Mouse (Mus musculus) ES-Bruce4 (cell line): Measurements from ENCODE around the gene Zfp36.

Source experiments
- CTCF ChIP-seq: IDR thresholded peaks from one replicate; pipeline ENCODE4 v1.8.1; 2011; ENCODE audit warnings: low read depth, low read length
- EP300 ChIP-seq: IDR thresholded peaks from 2 replicates; pipeline ENCODE4 v1.6.1; 2011; ENCODE audit warnings: low read depth, low read length; ENCODE audit not compliant: insufficient read depth
- POLR2A ChIP-seq: IDR thresholded peaks from one replicate; pipeline ENCODE4 v1.8.1; 2011; ENCODE audit warnings: low read length; ENCODE audit not compliant: insufficient read depth

DNA sequence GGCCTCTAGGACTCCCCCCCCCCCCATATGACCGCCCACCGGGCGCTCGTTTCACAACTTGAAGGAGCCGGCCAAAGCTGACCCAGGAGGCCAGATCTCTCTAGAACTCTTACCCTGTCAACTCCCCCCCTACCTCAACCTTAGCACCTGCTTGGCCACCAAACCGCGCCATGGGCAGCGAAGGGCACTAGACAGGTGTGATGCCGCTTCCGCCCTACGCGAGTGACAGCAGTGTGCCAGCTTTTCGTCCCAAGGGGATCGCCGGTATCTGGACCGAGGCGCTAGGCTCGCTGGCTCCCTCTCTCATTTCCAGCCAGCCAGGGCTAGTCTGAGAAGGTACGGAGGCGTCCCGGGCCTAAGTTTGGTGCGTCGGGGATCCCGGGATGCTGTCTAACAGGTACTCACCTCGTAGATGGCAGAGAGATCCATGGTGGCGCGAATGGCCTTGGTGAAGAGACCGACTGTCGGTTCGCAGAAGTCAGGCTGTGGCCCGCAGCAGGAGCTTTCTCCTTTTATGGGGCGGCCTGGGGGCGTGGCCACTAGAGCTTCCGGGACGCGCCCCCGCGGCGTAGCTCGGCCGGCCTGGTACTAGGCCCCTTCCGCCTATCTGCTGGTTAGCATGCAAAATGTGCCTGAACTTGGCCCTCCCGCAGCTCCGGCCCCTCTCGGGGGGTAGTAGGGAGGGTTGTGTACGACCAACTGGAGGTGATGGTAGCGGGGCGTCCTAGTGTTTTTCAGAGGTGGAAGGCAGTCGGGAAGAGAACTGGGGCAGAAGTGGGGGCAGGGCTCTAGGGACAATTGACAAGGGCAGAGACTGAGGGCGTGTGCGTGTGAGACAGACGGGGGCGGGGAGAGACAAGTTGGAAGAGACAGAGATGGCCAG is 1.0 kb downstream of the Zfp36 start:
- TF ChIP-seq CTCF (no peak), POLR2A (peak; percentile 97), EP300 (peak; percentile 61; the same call in 1 of the 2 replicates)
